In the genomic region with DNA sequence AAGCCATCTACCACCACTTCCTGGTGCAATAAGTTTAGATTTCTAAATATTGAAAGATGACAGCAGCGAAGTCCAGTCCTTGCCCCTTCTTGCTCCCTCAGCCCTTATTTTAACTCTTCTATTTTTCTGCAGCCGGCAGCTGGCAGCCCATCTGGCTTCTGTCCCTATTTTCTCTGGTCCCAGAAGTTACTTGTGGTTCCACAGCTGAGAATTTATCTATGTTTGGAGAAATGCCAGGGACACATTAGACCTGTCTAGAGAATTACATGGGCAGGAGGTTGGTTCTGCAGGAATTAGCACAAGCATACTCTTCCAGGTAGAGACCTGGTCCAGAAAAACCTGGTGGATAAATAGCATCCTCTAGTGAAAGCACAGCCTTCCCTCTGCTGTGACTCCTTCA, we compare ENCODE assay signal across 22 mouse cellular contexts. TPM values are rescaled to one million over a fixed set of nuclear protein-coding genes. Genes with fewer than 3 reads are reported as not detected.
"Had no signal": no experiment of that assay in that cellular context is flagged by ENCODE, and none has a peak within 500 bp of the region (broad histone marks: within the 10 kb centered on the region; RNA-seq: fewer than 3 reads in every experiment).

No protein-coding gene starts in this region.

- H3K4me1 ChIP-seq: limb, embryonic 13.5 days; liver, embryonic 13.5 days; midbrain, embryonic 12.5 days; neural tube, embryonic 12.5 days; neural tube, embryonic 15.5 days had no signal

- H3K9me3 ChIP-seq: limb, embryonic 10.5 days; limb, embryonic 13.5 days; liver, embryonic 13.5 days; midbrain, embryonic 12.5 days; neural tube, embryonic 12.5 days; neural tube, embryonic 15.5 days had no signal

- H3K36me3 ChIP-seq: limb, embryonic 10.5 days; limb, embryonic 13.5 days; liver, embryonic 13.5 days; midbrain, embryonic 12.5 days; neural tube, embryonic 12.5 days; neural tube, embryonic 15.5 days had no signal

- H3K9ac ChIP-seq: limb, embryonic 13.5 days; liver, embryonic 13.5 days; midbrain, embryonic 12.5 days; neural tube, embryonic 12.5 days; neural tube, embryonic 15.5 days had no signal

- DNase-seq: kidney, adult 2 months; kidney, postnatal 36 days; layer of hippocampus, postnatal 36 days; liver, embryonic 13.5 days; lung, adult 2 months; lung, postnatal 14 days; lung, postnatal 4 days; right cerebral cortex, adult 18-20 months; right cerebral cortex, postnatal 14 days; right cerebral cortex, postnatal 4 days; thymus, adult 2 months; thymus, postnatal 25 days had no signal

- H3K27me3 ChIP-seq: limb, embryonic 13.5 days; midbrain, embryonic 12.5 days; neural tube, embryonic 12.5 days; neural tube, embryonic 15.5 days had no signal

- H3K4me3 ChIP-seq: limb, embryonic 10.5 days; limb, embryonic 13.5 days; liver, embryonic 13.5 days; midbrain, embryonic 12.5 days; neural tube, embryonic 12.5 days; neural tube, embryonic 15.5 days had no signal

- H3K27ac ChIP-seq: kidney, postnatal 0 days; limb, embryonic 10.5 days; limb, embryonic 13.5 days; liver, embryonic 13.5 days; midbrain, embryonic 12.5 days; neural tube, embryonic 12.5 days; neural tube, embryonic 15.5 days; stomach, postnatal 0 days had no signal

- ATAC-seq: intestine, postnatal 0 days; midbrain, embryonic 16.5 days had no signal

- H3K4me2 ChIP-seq: limb, embryonic 13.5 days; liver, embryonic 13.5 days; midbrain, embryonic 12.5 days; neural tube, embryonic 12.5 days; neural tube, embryonic 15.5 days had no signal

RNA-seq across cellular contexts. Expression of gene Acta1, which starts 16.7 kb away (rescaled TPM):
- total RNA-seq: megakaryocyte, adult 5-6 weeks had no signal
